Mouse (Mus musculus): ENCODE results near the gene Ncoa4.

DNA sequence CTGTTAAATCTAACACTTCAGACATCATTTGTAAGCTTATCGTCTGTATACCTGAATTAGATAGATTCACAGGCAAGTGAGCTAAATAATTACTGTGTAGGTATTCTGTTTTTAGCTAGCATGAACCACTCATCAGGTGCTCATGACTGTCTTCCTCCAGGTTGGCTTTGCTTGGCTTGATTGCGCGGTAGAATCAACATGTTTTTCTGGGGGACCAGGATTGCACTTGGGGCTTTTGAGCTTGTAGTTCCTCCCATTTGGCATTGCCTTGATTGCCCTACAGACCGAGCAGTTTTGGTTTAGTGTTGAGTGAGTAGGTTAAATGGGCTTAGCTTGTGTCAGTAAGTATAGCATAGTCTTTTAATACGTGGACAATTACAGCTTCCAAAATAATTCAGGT lies 2.6 kb downstream of the Ncoa4 start:
- no peak for TF ChIP-seq EP300 (IDR thresholded peaks at IDR 0.05; ENCODE audit: low read depth)
- no peak for TF ChIP-seq CTCF (IDR thresholded peaks at IDR 0.05; ENCODE audit: low read depth)
